Mouse (Mus musculus) CH12.LX (cell line): ENCODE results near the gene Tnfrsf12a.

Experiments
- CHD1 ChIP-seq: IDR thresholded peaks from 2 replicates; pipeline ENCODE4 v1.6.1; 2012; ENCODE audit warnings: low read depth, low read length, improper control_type of control experiment, inconsistent platforms
- CTCF ChIP-seq, 2 experiments: IDR thresholded peaks in 1 of 2; conservative IDR thresholded peaks in 1 of 2; 2 replicates each; pipeline ENCODE4 v1.5.1; 2011 to 2012; ENCODE audit warnings: low read depth in 2 of 2, low read length in 2 of 2, improper control_type of control experiment in 1 of 2, inconsistent platforms in 1 of 2, mild to moderate bottlenecking in 1 of 2, moderate library complexity in 1 of 2
- ELF1 ChIP-seq: IDR thresholded peaks from 2 replicates; pipeline ENCODE4 v1.6.1; 2014; ENCODE audit warnings: low read depth, mild to moderate bottlenecking, inconsistent platforms, low read length, improper control_type of control experiment
- MAX ChIP-seq: IDR thresholded peaks from 2 replicates; pipeline ENCODE4 v1.6.1; 2011; ENCODE audit warnings: low read length, improper control_type of control experiment
- MEF2A ChIP-seq: IDR thresholded peaks from 2 replicates; pipeline ENCODE4 v1.6.1; 2014; ENCODE audit warnings: low read depth, mild to moderate bottlenecking, inconsistent platforms, low read length, improper control_type of control experiment, borderline replicate concordance
- NELFE ChIP-seq: IDR thresholded peaks from 2 replicates; pipeline ENCODE4 v1.6.1; 2011; ENCODE audit warnings: low read depth, low read length, improper control_type of control experiment
- POLR2A ChIP-seq: IDR thresholded peaks from 2 replicates; pipeline ENCODE4 v1.6.1; 2011; ENCODE audit warnings: low read depth, mild to moderate bottlenecking, improper control_type of control experiment, low read length
- RCOR1 ChIP-seq: conservative IDR thresholded peaks from 2 replicates; pipeline ENCODE4 v1.6.1; 2012; ENCODE audit warnings: low read depth, mild to moderate bottlenecking, inconsistent platforms, low read length, improper control_type of control experiment
- USF1 ChIP-seq: IDR thresholded peaks from 2 replicates; pipeline ENCODE4 v1.6.1; 2014; ENCODE audit warnings: low read depth, mild to moderate bottlenecking, inconsistent platforms, low read length, improper control_type of control experiment
- ZNF384 ChIP-seq: IDR thresholded peaks from 2 replicates; pipeline ENCODE4 v1.6.1; 2012; ENCODE audit warnings: low read depth, low read length, improper control_type of control experiment, inconsistent platforms

DNA sequence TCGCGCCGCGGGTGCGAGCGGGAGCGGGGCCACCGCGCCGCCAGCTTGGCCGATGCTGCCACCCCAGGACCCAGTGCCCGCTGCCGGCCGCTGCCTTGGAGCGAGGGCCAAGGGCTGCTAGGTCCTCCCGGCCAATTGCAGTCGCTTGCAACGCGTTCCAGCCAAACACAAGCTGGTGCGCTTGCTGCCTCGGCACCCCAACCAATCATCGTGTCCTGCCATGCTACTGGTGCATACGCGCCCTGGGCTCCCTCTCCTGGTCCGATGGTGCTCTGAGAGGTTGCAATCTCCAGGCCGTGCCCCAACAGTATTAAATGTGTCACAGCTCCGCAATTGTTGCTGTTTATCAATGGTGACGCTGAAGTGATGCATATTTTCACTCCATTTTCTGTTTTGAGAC, 22.8 kb upstream of the Tnfrsf12a start:
- no peak for TF ChIP-seq ZNF384
- TF ChIP-seq ELF1 = no peak
- peak in 1 of 2 experiments; percentile 74; a peak in 2 of 4 replicates for TF ChIP-seq CTCF (conservative IDR thresholded peaks at IDR 0.05 in 1 of 2, IDR thresholded peaks at IDR 0.05 in 1 of 2; ENCODE audit: low read depth in 2 of 2, low read length in 2 of 2)
- TF ChIP-seq NELFE = no peak
- TF ChIP-seq USF1 = no peak
- no peak for TF ChIP-seq POLR2A
- TF ChIP-seq MAX = no peak
- no peak for TF ChIP-seq MEF2A
- TF ChIP-seq RCOR1 = no peak
- no peak for TF ChIP-seq CHD1
